Mouse (Mus musculus) adrenal gland, adult 18-20 months (tissue): ENCODE measurements at regions not wholly inside any gene's neighbourhood (a gene's known extent, or its start where the extent isn't known, plus 50 kb on each side); places are given as distances from the start of the nearest gene placed in this dataset.
"Not testable (repeated sequence)": the region's sequence is repeated elsewhere in the genome, so short reads cannot be mapped to it uniquely, and the experiment has no call there.

Experiments
- DNase-seq, 2 experiments: peaks; one replicate each; pipeline ENCODE4 v3.0.0; 2021 to 2022; ENCODE audit warnings: low spot score in 2 of 2

DNA sequence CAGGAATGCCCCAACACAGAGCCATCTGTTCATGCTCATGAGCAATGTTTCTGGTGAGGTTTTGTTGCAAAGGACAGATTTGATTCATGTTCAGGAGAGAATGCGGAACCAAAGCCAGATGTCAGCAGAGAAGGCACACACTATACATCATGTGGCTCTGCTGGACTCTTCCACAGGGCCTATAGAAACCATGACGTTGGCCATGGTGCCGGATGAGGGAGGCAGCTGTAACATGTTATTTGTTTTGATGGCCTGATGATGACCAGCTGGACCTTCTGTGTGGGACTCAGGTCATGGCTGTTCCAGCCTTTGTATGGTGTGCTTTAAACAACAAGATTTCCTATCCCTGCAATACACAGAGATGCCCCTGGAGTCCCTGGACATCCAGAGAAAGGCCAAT is 105.5 kb upstream of the Tcerg1l start:
- no peak for DNase-seq

DNA sequence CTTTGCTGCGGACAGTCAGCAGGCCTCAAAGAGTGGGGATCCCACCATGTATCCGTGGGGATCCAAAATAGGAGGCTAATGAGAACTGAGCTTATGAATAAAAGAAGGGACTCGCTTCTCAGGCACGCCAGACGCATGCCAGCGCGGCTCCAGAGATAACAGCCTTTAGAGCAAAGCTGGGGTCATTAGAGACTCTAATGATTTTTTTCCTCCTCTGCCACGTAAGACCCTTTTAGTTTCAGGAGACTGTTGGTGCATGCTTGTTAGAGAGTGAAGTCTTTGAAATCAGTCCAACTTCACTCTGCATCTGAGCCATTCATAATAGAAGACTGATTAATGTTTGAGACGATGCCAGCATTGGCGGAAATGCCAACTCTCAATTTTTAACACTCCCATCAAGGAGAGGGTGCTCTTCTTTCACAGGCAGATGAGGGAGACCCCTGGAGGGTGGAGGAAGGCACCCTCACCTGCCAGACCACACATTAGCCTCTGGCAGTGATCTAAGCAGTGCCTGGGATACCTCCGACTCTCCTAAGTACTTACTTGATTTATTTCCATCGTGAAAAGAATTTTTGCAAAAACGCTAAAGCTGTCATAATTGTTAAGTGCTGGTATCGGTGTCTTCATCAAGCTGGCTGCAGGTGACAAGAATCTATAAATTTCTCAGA is 104.0 kb upstream of the Tcerg1l start:
- DNase-seq: no peak

DNA sequence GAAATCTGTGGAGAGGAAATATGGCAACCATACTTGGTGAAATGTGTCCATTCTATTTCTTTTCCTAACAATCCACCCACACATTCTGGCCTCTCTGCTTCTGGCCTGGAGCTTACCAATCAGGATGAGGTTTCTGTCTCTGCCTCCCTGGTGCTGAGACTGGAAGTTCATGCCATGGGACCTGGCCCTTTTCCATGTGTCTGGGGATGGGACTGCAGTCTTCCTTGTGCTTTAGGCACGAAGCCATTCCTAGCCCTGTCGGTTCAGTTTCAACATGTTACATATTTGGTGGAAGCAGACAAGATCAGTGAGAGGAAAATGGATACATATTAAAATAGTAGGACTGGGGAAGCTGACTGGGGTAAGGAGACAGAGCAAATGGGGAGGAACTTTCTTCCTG is 100.2 kb upstream of the Tcerg1l start:
- DNase-seq: no peak

GRCm38 (mm10) chr7:138497202-138497601 is 99.7 kb upstream of the Tcerg1l start:
- DNase-seq: peak; percentile 8 to 21

GRCm38 (mm10) chr7:138493661-138494060 is 96.1 kb upstream of the Tcerg1l start:
- DNase-seq: no peak

GRCm38 (mm10) chr7:138492261-138492660 is 94.7 kb upstream of the Tcerg1l start:
- no peak for DNase-seq

DNA sequence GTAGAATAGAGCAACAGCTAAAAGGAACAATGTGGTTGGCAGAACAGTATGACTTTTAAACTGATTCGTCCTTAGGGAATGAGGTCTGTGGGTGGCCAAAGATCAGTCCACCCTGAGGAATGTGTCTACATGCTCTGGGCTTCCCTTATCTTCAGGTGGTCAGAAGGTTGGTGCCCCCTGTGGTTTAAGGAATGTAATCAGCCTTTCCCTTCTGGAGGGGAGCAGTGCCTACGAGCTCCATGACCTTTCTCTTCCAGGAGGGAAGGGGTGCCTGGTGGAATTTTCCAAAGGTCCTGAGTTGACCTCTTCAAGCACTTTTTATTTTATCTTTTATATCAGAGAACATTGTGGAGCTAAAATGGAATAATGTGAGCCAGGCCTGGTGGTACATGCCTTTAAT is 91.9 kb upstream of the Tcerg1l start:
- DNase-seq: no peak

- DNase-seq: no peak
Measured at GRCm38 (mm10) chr7:138488201-138488720, 90.7 kb upstream of the Tcerg1l start.

GRCm38 (mm10) chr7:138472891-138473455 is 75.4 kb upstream of the Tcerg1l start:
- no peak for DNase-seq

- DNase-seq: no peak
Measured at GRCm38 (mm10) chr7:138472371-138472770, 74.8 kb upstream of the Tcerg1l start.

DNA sequence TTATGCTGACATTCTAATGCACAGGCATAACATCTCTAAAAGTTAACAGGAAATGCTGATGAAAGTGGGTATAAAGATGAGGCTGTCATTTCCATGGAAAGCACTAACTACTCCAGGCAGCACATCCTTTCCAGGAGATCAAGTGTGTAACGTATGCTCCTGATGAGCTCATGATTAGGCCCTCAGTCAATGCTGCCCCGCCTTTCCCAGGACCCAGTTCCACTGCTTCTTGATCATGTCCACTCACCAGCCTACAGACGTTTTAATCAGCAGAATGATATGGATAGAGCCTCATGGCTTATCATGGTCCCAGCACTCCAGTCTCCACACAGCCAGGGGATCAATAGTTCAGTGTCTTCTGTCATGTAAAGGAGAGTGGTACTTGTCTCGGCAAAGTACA is 71.7 kb upstream of the Tcerg1l start:
- no peak for DNase-seq

DNA sequence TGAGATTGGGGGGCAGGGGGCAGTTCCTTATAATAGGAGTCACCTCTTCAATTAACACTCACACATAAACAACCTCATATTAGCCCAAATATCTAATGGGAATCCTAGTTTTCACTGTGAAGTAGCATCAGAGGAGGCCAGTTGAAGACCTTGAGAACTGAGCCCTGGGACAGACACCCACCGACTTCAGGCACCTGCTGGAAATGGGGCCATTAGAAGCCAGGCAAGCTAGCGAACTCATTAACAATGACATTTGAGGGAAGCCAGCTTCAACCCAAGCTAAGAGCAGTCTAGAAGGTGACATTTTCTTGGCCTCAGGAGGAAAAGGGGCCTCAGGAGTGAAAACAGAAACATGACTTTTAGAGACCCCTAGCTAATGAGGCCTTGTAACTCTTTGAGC is 70.9 kb upstream of the Tcerg1l start:
- DNase-seq: no peak

GRCm38 (mm10) chr7:138467981-138468380 is 70.5 kb upstream of the Tcerg1l start:
- no peak for DNase-seq

DNA sequence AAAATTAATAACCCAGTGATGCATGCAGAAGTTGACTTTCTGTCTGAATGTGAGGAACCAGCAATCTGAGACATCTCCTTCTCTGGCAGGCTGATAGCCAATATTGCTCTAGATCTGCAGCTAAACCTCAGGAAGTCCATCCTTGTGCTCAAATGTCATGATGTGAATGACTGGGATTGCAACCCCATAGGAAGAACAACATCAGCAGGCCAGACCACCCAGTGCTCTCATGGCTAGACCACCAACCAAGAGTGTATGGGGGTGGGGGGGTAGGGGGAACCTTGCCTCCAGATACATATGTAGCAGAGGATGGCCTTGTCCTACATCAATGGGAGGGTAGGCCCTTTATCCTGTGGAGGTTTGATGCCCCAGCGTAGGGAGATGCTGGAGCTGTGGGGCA is 69.9 kb upstream of the Tcerg1l start:
- DNase-seq: no peak

GRCm38 (mm10) chr7:138457964-138458363 is 60.4 kb upstream of the Tcerg1l start:
- no peak for DNase-seq

DNA sequence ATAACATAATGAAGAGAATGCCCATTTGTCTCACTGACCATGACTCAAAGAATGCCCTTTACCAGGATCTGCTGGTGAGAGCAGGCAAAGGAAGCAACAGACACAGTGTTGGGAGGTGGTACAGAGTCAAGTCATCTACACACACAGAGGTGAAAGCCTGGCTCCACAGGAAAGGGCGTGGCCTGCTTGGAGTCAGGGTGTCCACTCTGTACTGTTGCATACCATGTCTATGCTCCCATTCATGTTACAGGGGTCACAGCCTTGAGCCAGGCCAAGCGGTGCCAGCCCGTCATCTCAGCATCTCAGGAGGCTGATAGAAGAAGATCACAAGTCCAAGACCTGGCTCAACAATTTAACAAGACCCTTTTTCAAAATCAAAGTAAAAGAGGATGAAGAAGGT is 57.8 kb upstream of the Tcerg1l start:
- no peak for DNase-seq

GRCm38 (mm10) chr7:138454498-138455225 is 57.1 kb upstream of the Tcerg1l start:
- not testable (repeated sequence) for DNase-seq

- no peak for DNase-seq
Measured at GRCm38 (mm10) chr7:138451321-138451720, 53.8 kb upstream of the Tcerg1l start.

DNA sequence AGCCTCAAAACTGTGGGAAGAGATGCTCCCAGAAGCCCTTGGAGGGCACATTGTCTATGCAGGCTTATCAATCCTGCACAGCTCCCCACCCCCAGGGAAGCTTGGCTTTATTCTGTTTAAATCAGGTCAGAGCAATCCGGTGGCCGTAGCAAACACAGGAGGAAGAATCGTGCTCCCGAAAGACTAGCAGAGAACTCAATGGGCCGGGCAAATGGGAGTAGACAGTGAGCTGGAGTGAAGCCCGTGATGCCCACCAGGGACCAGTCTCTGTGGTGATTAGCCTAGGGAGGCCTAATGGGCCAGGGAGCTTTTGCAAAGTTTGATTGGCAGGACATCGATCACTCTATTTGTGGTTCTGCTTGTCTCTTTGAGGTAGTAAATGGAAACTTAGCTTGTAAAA is 51.0 kb upstream of the Tcerg1l start:
- DNase-seq: no peak
